25 mouse cellular contexts compared by ENCODE assay signal in genomic region chr9:70812551-70812950, GRCm38 (mm10).
DNase-seq lines count a peak whose midpoint lies in the region; ATAC-seq lines count a peak whose summit lies in the region.
"Had no signal": no experiment of that assay in that cellular context is flagged by ENCODE, and none has a peak within 500 bp of the region (broad histone marks: within the 10 kb centered on the region; RNA-seq: fewer than 3 reads in every experiment).

No protein-coding gene starts in this region.

- 82% methylated on average over 12 of the region's 12 CpGs for WGBS in liver, embryonic 15.5 days (ENCODE audit: insufficient replicate concordance)

- no peak overlapping the region for H3K27ac ChIP-seq in liver, embryonic 15.5 days (replicated peaks)
- H3K27ac ChIP-seq: embryonic facial prominence, embryonic 15.5 days; forebrain, embryonic 10.5 days; hindbrain, embryonic 13.5 days; limb, embryonic 12.5 days; lung, embryonic 15.5 days had no signal

- no peak overlapping the region for H3K4me2 ChIP-seq in liver, embryonic 15.5 days
- H3K4me2 ChIP-seq: embryonic facial prominence, embryonic 15.5 days; heart, embryonic 12.5 days; hindbrain, embryonic 13.5 days; limb, embryonic 12.5 days; lung, embryonic 15.5 days; midbrain, embryonic 11.5 days had no signal

- H3K27me3 ChIP-seq in liver, embryonic 15.5 days = no peaks in the 10 kb centered on the region
- no peaks in the 10 kb centered on the region for H3K27me3 ChIP-seq in megakaryocyte, embryonic 14.5 days (replicated peaks)
- H3K27me3 ChIP-seq: CH12.LX; embryonic facial prominence, embryonic 15.5 days; heart, embryonic 12.5 days; hindbrain, embryonic 13.5 days; limb, embryonic 12.5 days; lung, embryonic 15.5 days had no signal

- H3K4me3 ChIP-seq in liver, embryonic 15.5 days (replicated peaks) = no peak overlapping the region
- H3K4me3 ChIP-seq in megakaryocyte, embryonic 14.5 days (replicated peaks) = peak overlapping the region; percentile 42
- H3K4me3 ChIP-seq: embryonic facial prominence, embryonic 15.5 days; forebrain, embryonic 10.5 days; heart, embryonic 12.5 days; hindbrain, embryonic 13.5 days; limb, embryonic 12.5 days; lung, embryonic 15.5 days had no signal

- peak; percentile 45 for DNase-seq in adrenal gland, postnatal 14 days
- no peak for DNase-seq in adrenal gland, adult 8-10 months
- DNase-seq in R1 (ENCODE audit: low read depth, low spot score) = peak; percentile 40
- DNase-seq in right cerebral cortex, adult 2 months (ENCODE audit: low spot score in 2 of 2) = no peak
- DNase-seq in thymus, postnatal 0 days (ENCODE audit: low spot score) = no peak
- DNase-seq: adrenal gland, postnatal 25 days; cerebellum, adult 18-20 months; cerebellum, postnatal 25 days; embryo, embryonic 11 days; heart, postnatal 14 days; kidney, adult 9 months; kidney, postnatal 36 days; layer of hippocampus, adult 9-11 months; retina, postnatal 1 day; thymus, postnatal 25 days had no signal

- peak; percentile 29; the same call in 1 of the 2 replicates for ATAC-seq in liver, embryonic 15.5 days (ENCODE audit: insufficient read depth)

- no peaks in the 10 kb centered on the region for H3K9me3 ChIP-seq in liver, embryonic 15.5 days (replicated peaks)
- H3K9me3 ChIP-seq in megakaryocyte, embryonic 14.5 days = no peaks in the 10 kb centered on the region
- H3K9me3 ChIP-seq: embryonic facial prominence, embryonic 15.5 days; forebrain, embryonic 10.5 days; heart, embryonic 12.5 days; hindbrain, embryonic 13.5 days; limb, embryonic 12.5 days; lung, embryonic 15.5 days had no signal

- H3K9ac ChIP-seq in liver, embryonic 15.5 days = no peak overlapping the region
- H3K9ac ChIP-seq: embryonic facial prominence, embryonic 15.5 days; heart, embryonic 12.5 days; hindbrain, embryonic 13.5 days; limb, embryonic 12.5 days; lung, embryonic 15.5 days had no signal

- H3K4me1 ChIP-seq in liver, embryonic 15.5 days (replicated peaks) = peaks cover 11% of the 10 kb centered on the region; the same call in 1 of the 2 replicates
- H3K4me1 ChIP-seq in megakaryocyte, embryonic 14.5 days = peaks cover 67% of the 10 kb centered on the region

- H3K36me3 ChIP-seq in liver, embryonic 15.5 days (replicated peaks) = no peaks in the 10 kb centered on the region
- peaks cover 8% of the 10 kb centered on the region for H3K36me3 ChIP-seq in megakaryocyte, embryonic 14.5 days (replicated peaks; ENCODE audit: low read length)
- H3K36me3 ChIP-seq: embryonic facial prominence, embryonic 15.5 days; forebrain, embryonic 10.5 days; heart, embryonic 12.5 days; hindbrain, embryonic 13.5 days; limb, embryonic 12.5 days; lung, embryonic 15.5 days had no signal

Comparison
In these comparisons a context has a peak if more than half of its experiments do, and no peak if none do; other contexts are left out.
1. DNase-seq: peak in adrenal gland, postnatal 14 days (single experiment) and R1 (single experiment); none in adrenal gland, adult 8-10 months (single experiment), right cerebral cortex, adult 2 months (0 of 2) and thymus, postnatal 0 days (single experiment).